Mouse (Mus musculus) bone marrow, adult 2 months (tissue): ENCODE results near the gene Diaph3. TPM values are rescaled to one million over a fixed set of nuclear protein-coding genes. Genes with fewer than 3 reads are reported as not detected.
"Not testable (repeated sequence)": the region's sequence is repeated elsewhere in the genome, so short reads cannot be mapped to it uniquely, and the experiment has no call there.

Source experiments
- H3K27ac ChIP-seq: fragments of 200-500 bp; 2 replicates; pipeline ENCODE4 v1.5.1; 2012; ENCODE audit warnings: low read depth, mild to moderate bottlenecking, control low read depth, inconsistent platforms, low read length; ENCODE audit not compliant: control insufficient read depth, poor library complexity, insufficient read depth
- H3K4me1 ChIP-seq: fragments of 200-500 bp; 2 replicates; pipeline ENCODE4 v1.6.1; 2011; ENCODE audit warnings: low read length; ENCODE audit not compliant: control insufficient read depth, insufficient read depth
- H3K4me3 ChIP-seq: fragments of 200-500 bp; replicated peaks from 2 replicates; pipeline ENCODE3; 2011; ENCODE audit warnings: mild to moderate bottlenecking, low read depth, low read length, control low read depth; ENCODE audit not compliant: control insufficient read depth
- CTCF ChIP-seq: fragments of 200-500 bp; IDR thresholded peaks from 2 replicates; pipeline ENCODE4 v1.5.1; 2011; ENCODE audit warnings: low read length, control low read depth; ENCODE audit not compliant: control insufficient read depth, insufficient read depth
- POLR2A ChIP-seq: fragments of 200-500 bp; IDR thresholded peaks from 2 replicates; pipeline ENCODE4 v1.6.1; 2011; ENCODE audit warnings: low read depth, mild to moderate bottlenecking, control low read depth, low read length, borderline replicate concordance; ENCODE audit not compliant: control insufficient read depth
- WGBS: fragments of 180-500 bp; shearing (Covaris S2); methylation state at CpG from one replicate; pipeline ENCODE4 v1.1.7; 2018; 5-methylcytosine and 5-hydroxymethylcytosine counted together
- polyA plus RNA-seq: library from polyadenylated mRNA; stranded (reverse); fragments of >200 nt; gene quantifications from 2 replicates; pipeline ENCODE4 v1.2.4, GENCODE M21; 2011; ENCODE audit warnings: low replicate concordance; ENCODE audit not compliant: missing spikeins, insufficient read depth, insufficient read length

Gene Diaph3
- polyA plus RNA-seq, 1 experiment = 30.7 TPM

DNA sequence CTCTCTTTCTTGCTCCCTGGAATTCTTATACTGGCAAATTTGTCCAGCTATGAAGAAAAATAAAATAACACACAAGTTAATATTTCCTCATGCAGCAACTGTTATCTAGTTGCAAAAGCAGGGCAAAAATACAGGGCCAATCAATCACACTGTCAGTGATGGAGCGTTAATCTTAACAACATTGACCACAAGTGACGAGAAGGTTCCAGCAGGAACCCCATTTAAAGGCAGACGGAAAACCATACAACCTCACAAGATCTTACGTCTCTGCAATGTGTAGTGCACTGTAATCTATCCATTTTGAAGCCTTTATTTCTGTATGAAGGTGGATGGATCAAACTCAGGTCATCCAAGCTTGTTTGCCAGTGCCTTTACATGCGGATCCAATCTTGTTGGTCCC, 49.9 kb downstream of the Diaph3 start:
- H3K4me1 ChIP-seq = no peaks in the 10 kb centered on the region
- WGBS = 45% methylated on average over 5 of the region's 5 CpGs
- no peak for TF ChIP-seq CTCF
- TF ChIP-seq POLR2A = no peak
- H3K27ac ChIP-seq = no peak overlapping the region
- no peak overlapping the region for H3K4me3 ChIP-seq

GRCm38 (mm10) chr14:87088928-87089327, 52.1 kb downstream of the Diaph3 start:
- no peaks in the 10 kb centered on the region for H3K4me1 ChIP-seq
- no peak for TF ChIP-seq POLR2A
- TF ChIP-seq CTCF = no peak
- WGBS = 90% methylated on average over 4 of the region's 4 CpGs
- H3K27ac ChIP-seq = no peak overlapping the region
- no peak overlapping the region for H3K4me3 ChIP-seq

DNA sequence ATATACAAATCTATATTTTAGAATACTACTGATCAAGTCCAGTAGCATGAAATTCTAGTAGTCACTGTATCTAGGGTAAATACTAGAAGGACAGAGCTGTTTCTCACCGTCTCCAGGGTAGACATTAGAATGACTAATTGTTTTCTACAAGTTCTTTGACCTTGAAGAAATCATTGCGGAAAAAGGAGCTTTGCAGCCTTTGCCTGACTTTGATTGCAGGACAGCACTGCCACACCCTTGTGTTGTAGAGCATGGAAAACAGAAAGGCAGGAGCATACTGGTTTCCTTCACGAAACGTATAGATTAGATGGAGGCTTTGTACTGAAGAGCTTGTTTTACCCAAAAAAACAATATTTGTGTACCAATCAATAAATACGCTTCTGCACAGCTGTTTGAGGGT, 52.6 kb downstream of the Diaph3 start:
- no peak overlapping the region for H3K27ac ChIP-seq
- H3K4me1 ChIP-seq = no peaks in the 10 kb centered on the region
- TF ChIP-seq POLR2A = no peak
- TF ChIP-seq CTCF = no peak
- 95% methylated on average over 5 of the region's 5 CpGs for WGBS
- no peak overlapping the region for H3K4me3 ChIP-seq

DNA sequence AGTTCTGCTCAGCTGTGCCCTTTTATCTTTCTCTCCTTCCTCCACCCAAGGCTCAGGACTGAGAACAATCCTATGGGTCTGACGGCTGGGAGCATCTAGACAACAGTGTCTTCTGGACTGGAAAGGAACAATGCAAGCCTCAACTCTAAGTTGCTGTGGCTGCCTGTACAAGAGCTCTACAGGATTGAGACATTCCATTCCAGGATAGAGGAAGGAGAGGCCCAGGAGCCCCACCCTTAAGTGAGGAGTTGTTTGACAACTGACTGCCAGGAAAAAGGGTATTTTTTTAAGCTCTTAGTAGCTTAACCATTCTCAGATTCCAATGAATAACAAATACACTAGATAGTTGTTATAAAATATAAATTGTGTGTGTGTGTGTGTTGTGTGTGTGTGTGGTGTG, 53.0 kb downstream of the Diaph3 start:
- Histone ChIP-seq H3K27ac (no peak overlapping the region), H3K4me1 (no peaks in the 10 kb centered on the region), H3K4me3 (no peak overlapping the region)
- WGBS = 89% methylated on average over 1 of the region's 1 CpGs
- TF ChIP-seq POLR2A = no peak
- no peak for TF ChIP-seq CTCF

GRCm38 (mm10) chr14:87084906-87085305, 56.1 kb downstream of the Diaph3 start:
- 91% methylated on average over 8 of the region's 8 CpGs for WGBS
- not testable (repeated sequence) for H3K4me1 ChIP-seq, H3K27ac ChIP-seq, H3K4me3 ChIP-seq

DNA sequence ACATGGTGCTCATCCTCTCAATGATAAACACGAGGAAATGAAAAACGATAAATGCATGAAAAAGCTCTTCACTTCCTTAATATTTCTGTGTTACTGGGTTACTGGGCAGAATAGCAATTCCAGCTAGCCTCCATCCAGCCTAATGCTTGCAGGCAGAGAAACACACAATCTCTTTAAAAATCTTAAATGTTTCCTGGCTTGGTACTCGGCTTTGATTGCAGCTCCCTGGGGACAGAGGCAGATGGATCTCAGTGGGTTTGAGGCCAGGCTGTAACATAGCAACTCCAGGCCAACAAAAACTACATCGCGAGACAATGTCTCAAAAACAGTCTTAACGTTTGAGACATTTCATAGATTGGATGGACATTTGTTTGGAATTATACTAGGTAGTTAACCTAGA, 57.1 kb downstream of the Diaph3 start:
- TF ChIP-seq CTCF (no peak), POLR2A (no peak)
- no peak overlapping the region for H3K4me3 ChIP-seq
- no peaks in the 10 kb centered on the region for H3K4me1 ChIP-seq
- 83% methylated on average over 6 of the region's 6 CpGs for WGBS
- H3K27ac ChIP-seq = no peak overlapping the region

- TF ChIP-seq POLR2A = no peak
- TF ChIP-seq CTCF = no peak
- Histone ChIP-seq H3K4me3 (no peak overlapping the region), H3K27ac (no peak overlapping the region), H3K4me1 (no peaks in the 10 kb centered on the region)
- 61% methylated on average over 2 of the region's 2 CpGs for WGBS
Measured at GRCm38 (mm10) chr14:87079725-87080124, 61.3 kb downstream of the Diaph3 start.

GRCm38 (mm10) chr14:87075021-87075531, 66.0 kb downstream of the Diaph3 start:
- Histone ChIP-seq H3K4me3 (no peak overlapping the region), H3K27ac (no peak overlapping the region), H3K4me1 (no peaks in the 10 kb centered on the region)
- WGBS = 92% methylated on average over 2 of the region's 2 CpGs
- TF ChIP-seq POLR2A (no peak), CTCF (no peak)

DNA sequence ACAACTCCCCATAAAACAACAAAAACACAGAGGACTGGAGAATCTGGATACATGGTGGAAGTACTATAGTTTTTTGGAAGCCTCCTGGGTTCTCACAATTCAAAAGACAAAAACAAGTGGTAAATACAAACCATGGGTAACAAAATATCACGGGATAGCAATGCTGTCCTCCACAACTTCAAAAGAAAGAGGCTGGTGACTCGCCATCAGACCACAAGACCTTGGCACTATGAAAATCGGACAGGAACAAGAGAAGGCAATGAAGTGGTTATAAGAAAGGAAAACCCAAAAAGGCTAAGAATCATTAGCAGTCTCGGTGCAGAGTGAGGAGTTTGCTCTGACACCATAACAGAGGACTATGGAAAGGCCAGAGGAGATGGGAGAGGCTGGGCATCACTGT, 76.8 kb downstream of the Diaph3 start:
- TF ChIP-seq POLR2A = no peak
- no peak for TF ChIP-seq CTCF
- H3K4me1 ChIP-seq = no peaks in the 10 kb centered on the region
- 84% methylated on average over 4 of the region's 4 CpGs for WGBS
- no peak overlapping the region for H3K27ac ChIP-seq
- no peak overlapping the region for H3K4me3 ChIP-seq
